Mouse (Mus musculus) kidney, adult 2 months (tissue): ENCODE measurements around the gene Uxs1.

ENCODE experiments used
- CTCF ChIP-seq: fragments of 200-500 bp; conservative IDR thresholded peaks from 2 replicates; pipeline ENCODE4 v1.5.1; 2011; ENCODE audit warnings: low read depth, mild to moderate bottlenecking, control low read depth, low read length, moderate library complexity, mixed read lengths; ENCODE audit not compliant: insufficient read depth, insufficient read length
- POLR2A ChIP-seq: fragments of 200-500 bp; IDR thresholded peaks from one replicate; pipeline ENCODE4 v1.6.1; 2011; ENCODE audit warnings: low read depth, low read length, control low read depth

DNA sequence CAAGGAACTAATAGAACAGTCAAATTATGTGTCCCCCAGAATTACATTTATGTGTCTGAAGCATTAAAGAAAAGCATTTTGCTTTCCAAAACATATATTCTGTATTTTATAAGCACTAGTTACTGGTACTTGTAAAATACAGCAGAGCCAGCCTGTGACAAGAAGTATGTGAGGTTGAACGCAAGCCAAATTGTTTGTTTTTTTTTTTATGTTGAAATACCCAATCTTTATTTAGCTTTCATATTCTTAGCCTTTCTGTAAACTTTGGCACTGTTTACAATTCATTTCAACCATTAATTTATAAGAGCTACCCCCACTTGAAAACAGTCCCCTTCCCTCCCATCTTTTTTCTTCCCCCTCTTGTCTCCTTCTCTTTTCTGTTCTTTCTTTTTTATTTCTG, 28.0 kb upstream of the Uxs1 start:
- TF ChIP-seq CTCF: no peak
- no peak for TF ChIP-seq POLR2A
